Mouse (Mus musculus) stomach, embryonic 16.5 days (tissue): ENCODE measurements around the gene Acot8. TPM values are rescaled to one million over a fixed set of nuclear protein-coding genes. Genes with fewer than 3 reads are reported as not detected.

ENCODE experiments used
- ATAC-seq: fragments of 200-750 bp; cut with Nextera tagmentation; 2 replicates; pipeline ENCODE4 v1.8.0; 2017; ENCODE audit warnings: moderate number of reproducible peaks, moderate TSS enrichment; ENCODE audit not compliant: insufficient read depth, low FRiP score
- H3K27ac ChIP-seq: fragments of 300-500 bp; sonication (generic); 2 replicates; pipeline ENCODE4 v1.5.1; 2014; ENCODE audit warnings: low read length
- H3K27me3 ChIP-seq: fragments of 300-500 bp; sonication (generic); 2 replicates; pipeline ENCODE4 v1.6.1; 2014; ENCODE audit warnings: low read length, control low read depth, mixed read lengths; ENCODE audit not compliant: control insufficient read depth, insufficient read depth
- H3K36me3 ChIP-seq: fragments of 300-500 bp; sonication (generic); 2 replicates; pipeline ENCODE4 v1.6.1; 2014; ENCODE audit warnings: low read length; ENCODE audit not compliant: control insufficient read depth, insufficient read depth
- H3K4me1 ChIP-seq: fragments of 300-500 bp; sonication (generic); 2 replicates; pipeline ENCODE4 v1.6.1; 2014; ENCODE audit warnings: low read length, control low read depth, mixed read lengths; ENCODE audit not compliant: control insufficient read depth, insufficient read depth
- H3K4me2 ChIP-seq: fragments of 300-500 bp; sonication (generic); 2 replicates; pipeline ENCODE4 v1.6.1; 2014; ENCODE audit warnings: low read depth, low read length, mixed read lengths
- H3K4me3 ChIP-seq: fragments of 300-500 bp; sonication (generic); replicated peaks from 2 replicates; pipeline ENCODE4 v1.5.1; 2014; ENCODE audit warnings: mild to moderate bottlenecking, low read length
- H3K9ac ChIP-seq: fragments of 300-500 bp; sonication (generic); 2 replicates; pipeline ENCODE4 v1.6.1; 2014; ENCODE audit warnings: low read length
- H3K9me3 ChIP-seq: fragments of 300-500 bp; sonication (generic); replicated peaks from 2 replicates; pipeline ENCODE4 v1.6.1; 2016; ENCODE audit warnings: low read length, control low read depth; ENCODE audit not compliant: control insufficient read depth
- WGBS: fragments of 180-500 bp; shearing (Covaris S2); extraction: QIAGEN DNeasy Blood & Tissue Kit; methylation state at CpG from one replicate; pipeline ENCODE4 v1.1.7; 2014; 5-methylcytosine and 5-hydroxymethylcytosine counted together
- polyA plus RNA-seq: library from polyadenylated mRNA; unstranded; fragments of >200 nt; fragmentation: Nextera tagmentation; extraction: Ambion mirVana; gene quantifications from 2 replicates; pipeline ENCODE4 v1.2.1, GENCODE M21; 2015

The Acot8 gene
- polyA plus RNA-seq, 1 experiment from 2014 or later: 23.8 TPM

- Histone ChIP-seq H3K9me3 (no peaks in the 10 kb centered on the region), H3K4me1 (peaks cover 17% of the 10 kb centered on the region), H3K27me3 (no peaks in the 10 kb centered on the region), H3K9ac (peak overlapping the region; percentile 98; the same call in 1 of the 2 replicates), H3K4me2 (peak overlapping the region; percentile 86), H3K36me3 (0 out of 2 replicates have a peak, but pooled peaks cover 2% of the 10 kb centered on the region), H3K27ac (no peak overlapping the region), H3K4me3 (peak overlapping the region; percentile 75)
- WGBS: 70% methylated on average over 13 of the region's 13 CpGs
- ATAC-seq: no peak
Observed at GRCm38 (mm10) chr2:164744987-164745386, 59.7 kb downstream of the Acot8 start.

Other genes starting within 250 kb of the Acot8 start
- 155 and 197 TPM in 2 replicates for gene Wfdc2, start 242.5 kb downstream of the Acot8 start, polyA plus RNA-seq
- not detected in 2 replicates for gene Spint3, start 231.4 kb downstream of the Acot8 start, polyA plus RNA-seq
- gene Wfdc6a, start 219.4 kb downstream of the Acot8 start, polyA plus RNA-seq: 1.3 and 2.2 TPM in 2 replicates
- gene Eppin, start 211.3 kb downstream of the Acot8 start, polyA plus RNA-seq: not detected in 2 replicates
- gene Wfdc6b, start 191.4 kb downstream of the Acot8 start, polyA plus RNA-seq: not detected in 2 replicates
- not detected in 2 replicates for gene Wfdc8, start 191.3 kb downstream of the Acot8 start, polyA plus RNA-seq
- gene Wfdc16, start 166.1 kb downstream of the Acot8 start, polyA plus RNA-seq: not detected in 2 replicates
- 0.79 TPM in 1 of 2 replicates, not detected in the other for gene Wfdc10, start 148.8 kb downstream of the Acot8 start, polyA plus RNA-seq
- not detected in 2 replicates for gene Wfdc9, start 148.3 kb downstream of the Acot8 start, polyA plus RNA-seq
- gene Wfdc11, start 130.8 kb downstream of the Acot8 start, polyA plus RNA-seq: not detected in 2 replicates
- 4.2 and 5.5 TPM in 2 replicates for gene Wfdc13, start 119.8 kb downstream of the Acot8 start, polyA plus RNA-seq
- not detected in 2 replicates for gene Spint4, start 106.4 kb downstream of the Acot8 start, polyA plus RNA-seq
- not detected in 2 replicates for gene Spint5, start 89.6 kb downstream of the Acot8 start, polyA plus RNA-seq
- 1.3 and 1.9 TPM in 2 replicates for gene Wfdc3, start 59.0 kb downstream of the Acot8 start, polyA plus RNA-seq
- 58.0 and 58.3 TPM in 2 replicates for gene Dnttip1, start 58.9 kb downstream of the Acot8 start, polyA plus RNA-seq
- gene Ube2c, start 35.0 kb downstream of the Acot8 start, polyA plus RNA-seq: 332 and 335 TPM in 2 replicates
- gene Tnnc2, start 24.9 kb downstream of the Acot8 start, polyA plus RNA-seq: 15.7 and 377 TPM in 2 replicates
- 26.3 and 26.5 TPM in 2 replicates for gene Snx21, start 19.1 kb downstream of the Acot8 start, polyA plus RNA-seq
- gene Zswim3, start 216 bp upstream of the Acot8 start, polyA plus RNA-seq: 8.8 TPM in 2 replicates
- gene Zswim1, start 17.8 kb upstream of the Acot8 start, polyA plus RNA-seq: 15.6 and 16.5 TPM in 2 replicates
- not detected in 2 replicates for gene Spata25, start 23.7 kb upstream of the Acot8 start, polyA plus RNA-seq
- gene Ctsa, start 28.0 kb upstream of the Acot8 start, polyA plus RNA-seq: 159 and 162 TPM in 2 replicates
- gene Neurl2, start 28.6 kb upstream of the Acot8 start, polyA plus RNA-seq: 7.2 and 7.9 TPM in 2 replicates
- gene Pltp, start 52.8 kb upstream of the Acot8 start, polyA plus RNA-seq: 60.1 and 76.5 TPM in 2 replicates
- gene Pcif1, start 74.4 kb upstream of the Acot8 start, polyA plus RNA-seq: 58.6 and 69.6 TPM in 2 replicates
- gene Zfp335, start 106.9 kb upstream of the Acot8 start, polyA plus RNA-seq: 11.3 and 12.4 TPM in 2 replicates
- gene Mmp9, start 135.9 kb upstream of the Acot8 start, polyA plus RNA-seq: 5.4 and 5.5 TPM in 2 replicates
- gene Slc12a5, start 155.9 kb upstream of the Acot8 start, polyA plus RNA-seq: 0.26 and 0.46 TPM in 2 replicates
- gene Ncoa5, start 230.0 kb upstream of the Acot8 start, polyA plus RNA-seq: 49.5 and 49.9 TPM in 2 replicates